ENCODE assay signal across 8 mouse cellular contexts in genomic region chr17:86906136-86906461, GRCm38 (mm10). TPM values are rescaled to one million over a fixed set of nuclear protein-coding genes. Genes with fewer than 3 reads are reported as not detected.
DNase-seq lines count a peak whose midpoint lies in the region; ATAC-seq and TF ChIP-seq lines count a peak whose summit lies in the region.

No protein-coding gene starts in this region.

- peak; percentile 81 for ATAC-seq in CD4-positive, CD25-positive, alpha-beta regulatory T cell, adult 4 months
- ATAC-seq in heart, embryonic 15.5 days (replicated peaks; ENCODE audit: insufficient number of reproducible peaks, insufficient read depth, low FRiP score, low read depth), result peak; percentile 40; the same call in 1 of the 2 replicates
- ATAC-seq in neutrophil, adult 5-6 weeks (ENCODE audit: extremely low read depth, insufficient number of reproducible peaks, low FRiP score, poor library complexity, severe bottlenecking), result peak; percentile 57; the same call in 1 of the 2 replicates

- 0 out of 2 replicates have a peak, but pooled peaks cover 3% of the 10 kb centered on the region for H3K27me3 ChIP-seq in heart, embryonic 15.5 days
- H3K27me3 ChIP-seq in thymus, adult 2 months (ENCODE audit: control insufficient read depth, insufficient read depth, low read length), result no peaks in the 10 kb centered on the region; the same call in 1 of the 2 replicates

- no peak for TF ChIP-seq CTCF in thymus, adult 2 months (IDR thresholded peaks at IDR 0.05; ENCODE audit: borderline replicate concordance, control insufficient read depth, extremely low read depth, insufficient read depth, low read length, poor library complexity)

- peaks cover 27% of the 10 kb centered on the region for H3K4me1 ChIP-seq in heart, embryonic 15.5 days (replicated peaks)
- peaks cover 10% of the 10 kb centered on the region for H3K4me1 ChIP-seq in thymus, adult 2 months (replicated peaks; ENCODE audit: control insufficient read depth, insufficient read depth, low read length)

- H3K4me3 ChIP-seq in heart, embryonic 15.5 days, result no peak overlapping the region
- no peak overlapping the region for H3K4me3 ChIP-seq in thymus, adult 2 months (ENCODE audit: control insufficient read depth, insufficient read depth, low read length)

- 0 out of 2 replicates have a peak overlapping the region, but pooled peaks have one; percentile 16 for H3K9ac ChIP-seq in heart, embryonic 15.5 days

- no peak for TF ChIP-seq POLR2A in thymus, adult 2 months (IDR thresholded peaks at IDR 0.05; ENCODE audit: control insufficient read depth, extremely low read depth, insufficient read depth, low read length, poor library complexity)

- no peaks in the 10 kb centered on the region for H3K36me3 ChIP-seq in heart, embryonic 15.5 days
- H3K36me3 ChIP-seq in thymus, adult 2 months (ENCODE audit: control insufficient read depth, insufficient read depth, low read length), result no peaks in the 10 kb centered on the region

- 3% methylated on average over 9 of the region's 9 CpGs for WGBS in heart, embryonic 15.5 days
- WGBS in thymus, adult 2 months, result 4% methylated on average over 9 of the region's 9 CpGs

- H3K27ac ChIP-seq in heart, embryonic 15.5 days, result peak overlapping the region; percentile 69
- no peak overlapping the region for H3K27ac ChIP-seq in thymus, adult 2 months (ENCODE audit: control insufficient read depth, insufficient read depth, low read length)

- H3K9me3 ChIP-seq in heart, embryonic 15.5 days (replicated peaks), result no peaks in the 10 kb centered on the region

- H3K4me2 ChIP-seq in heart, embryonic 15.5 days, result 0 out of 2 replicates have a peak overlapping the region, but pooled peaks have one; percentile 25

- DNase-seq in brain, adult 2 months (ENCODE audit: low read depth, low spot score), result peak; percentile 90
- peak; percentile 64 for DNase-seq in fibroblast of lung, adult 2 months (ENCODE audit: low read depth)
- peak; percentile 87 for DNase-seq in kidney, postnatal 14 days
- peak; percentile 75 to 85 for DNase-seq in lung, adult 18-20 months
- DNase-seq in thymus, adult 2 months, result peak; percentile 79

RNA-seq across cellular contexts. Expression of gene Tmem247, which starts 11.0 kb away (rescaled TPM):
- polyA plus RNA-seq in CD4-positive, CD25-positive, alpha-beta regulatory T cell, adult 4 months (2017; shearing (Covaris generic)), result not detected
- polyA plus RNA-seq in heart, embryonic 15.5 days (2015; fragmentation: Nextera tagmentation; extraction: Ambion mirVana), result not detected in 2 replicates
- not detected in 2 replicates for total RNA-seq in neutrophil, adult 5-6 weeks (2017)
- polyA plus RNA-seq in thymus, adult 2 months (2012; rRNA removed), result 0.19 TPM in 1 of 2 replicates, not detected in the other

RNA-seq across cellular contexts. Expression of gene Atp6v1e2, which starts 41.6 kb away (rescaled TPM):
- polyA plus RNA-seq in CD4-positive, CD25-positive, alpha-beta regulatory T cell, adult 4 months (2017; shearing (Covaris generic)), result not detected
- 0.13 TPM in 1 of 2 replicates, not detected in the other for polyA plus RNA-seq in heart, embryonic 15.5 days (2015; fragmentation: Nextera tagmentation; extraction: Ambion mirVana)
- not detected in 2 replicates for total RNA-seq in neutrophil, adult 5-6 weeks (2017)
- not detected in 2 replicates for polyA plus RNA-seq in thymus, adult 2 months (2012; rRNA removed)

RNA-seq across cellular contexts. Expression of gene Rhoq, which starts 56.8 kb away (rescaled TPM):
- polyA plus RNA-seq in CD4-positive, CD25-positive, alpha-beta regulatory T cell, adult 4 months (2017; shearing (Covaris generic)), result 1 to 10 TPM; 4.2 TPM
- 19.8 and 20.9 TPM in 2 replicates for polyA plus RNA-seq in heart, embryonic 15.5 days (2015; fragmentation: Nextera tagmentation; extraction: Ambion mirVana)
- total RNA-seq in neutrophil, adult 5-6 weeks (2017), result 29.7 and 34.4 TPM in 2 replicates
- 11.5 and 14.5 TPM in 2 replicates for polyA plus RNA-seq in thymus, adult 2 months (2012; rRNA removed)
